Mouse (Mus musculus) stomach, postnatal 0 days (tissue): ENCODE measurements around the gene Ppfibp2.

Experiments
- CTCF ChIP-seq: IDR thresholded peaks from 2 replicates; pipeline ENCODE4 v1.5.1; 2016; ENCODE audit warnings: antibody characterized with exemption, low read depth, mild to moderate bottlenecking, moderate library complexity
- EP300 ChIP-seq: optimal IDR thresholded peaks from 2 replicates; pipeline ENCODE3; 2016; ENCODE audit warnings: antibody characterized with exemption

DNA sequence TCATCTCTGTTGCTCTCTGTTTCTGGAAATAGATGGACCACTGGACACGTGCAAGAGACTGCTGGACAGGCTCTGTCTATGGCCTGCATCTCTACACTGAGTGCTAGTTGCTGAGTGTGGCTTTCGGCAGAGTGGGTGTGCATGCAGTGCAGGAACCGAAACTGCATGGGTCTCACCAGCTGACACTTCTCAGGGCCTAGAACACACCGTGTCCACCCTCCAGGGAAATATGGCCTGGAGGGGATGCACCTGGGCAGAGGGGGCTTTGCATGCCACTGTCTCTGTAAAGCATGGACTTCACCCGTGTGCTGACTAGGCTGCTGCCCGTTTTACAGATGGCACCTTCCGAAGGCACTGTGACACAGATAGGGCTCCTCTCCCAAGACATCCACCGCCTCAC, 151.0 kb downstream of the Ppfibp2 start:
- TF ChIP-seq CTCF (no peak), EP300 (no peak)
